8 mouse cellular contexts compared by ENCODE assay signal in genomic region chr19:6974211-6975205, GRCm38 (mm10). TPM values are rescaled to one million over a fixed set of nuclear protein-coding genes. Genes with fewer than 3 reads are reported as not detected.
DNase-seq lines count a peak whose midpoint lies in the region; ATAC-seq lines count a peak whose summit lies in the region.

Gene Ppp1r14b, plus strand, starts transcription at chr19:6974968.

- H3K36me3 ChIP-seq in intestine, embryonic 15.5 days = peaks cover 11% of the 10 kb centered on the region; the same call in 1 of the 2 replicates
- peaks cover 23% of the 10 kb centered on the region for H3K36me3 ChIP-seq in limb, embryonic 12.5 days
- peaks cover 22% of the 10 kb centered on the region for H3K36me3 ChIP-seq in midbrain, embryonic 14.5 days (ENCODE audit: control insufficient read depth, insufficient read depth, low read length)

- peak within 1 kb of the TSS; percentile 92 for H3K27ac ChIP-seq in intestine, embryonic 15.5 days
- H3K27ac ChIP-seq in limb, embryonic 12.5 days = peak within 1 kb of the TSS; percentile 86
- H3K27ac ChIP-seq in midbrain, embryonic 14.5 days (replicated peaks; ENCODE audit: low read depth, low read length) = peak within 1 kb of the TSS; percentile 95

- no peaks in the 10 kb centered on the region for H3K27me3 ChIP-seq in intestine, embryonic 15.5 days (replicated peaks)
- H3K27me3 ChIP-seq in limb, embryonic 12.5 days = peaks cover 10% of the 10 kb centered on the region
- peaks cover 5% of the 10 kb centered on the region; the same call in 1 of the 2 replicates for H3K27me3 ChIP-seq in midbrain, embryonic 14.5 days (ENCODE audit: control insufficient read depth, insufficient read depth, low read length)

- ATAC-seq in intestine, embryonic 15.5 days = peak; percentile 69
- peak; percentile 40 for ATAC-seq in limb, embryonic 12.5 days (ENCODE audit: insufficient number of reproducible peaks, insufficient read depth, low FRiP score, low TSS enrichment, low read depth)
- ATAC-seq in midbrain, embryonic 14.5 days (ENCODE audit: low FRiP score, low TSS enrichment) = peak; percentile 75

- H3K4me1 ChIP-seq in intestine, embryonic 15.5 days (replicated peaks) = peaks cover 69% of the 10 kb centered on the region
- peaks cover 68% of the 10 kb centered on the region for H3K4me1 ChIP-seq in limb, embryonic 12.5 days (replicated peaks)
- H3K4me1 ChIP-seq in midbrain, embryonic 14.5 days (ENCODE audit: control insufficient read depth, insufficient read depth, low read length) = peaks cover 44% of the 10 kb centered on the region

- H3K9ac ChIP-seq in intestine, embryonic 15.5 days = peak within 1 kb of the TSS; percentile 73
- peak within 1 kb of the TSS; percentile 85 for H3K9ac ChIP-seq in limb, embryonic 12.5 days (replicated peaks)
- H3K9ac ChIP-seq in midbrain, embryonic 14.5 days (replicated peaks; ENCODE audit: low read length) = peak within 1 kb of the TSS; percentile 79

- DNase-seq in left cerebral cortex, adult 18-20 months (ENCODE audit: low spot score in 2 of 2) = peak; percentile 70 to 77
- DNase-seq in left cerebral cortex, adult 11 months (ENCODE audit: low spot score) = no peak
- DNase-seq in embryo, embryonic 11.5 days (ENCODE audit: low read depth, low spot score) = peak; percentile 84
- peak; percentile 81 for DNase-seq in gastrocnemius, postnatal 36 days
- peak; percentile 93 for DNase-seq in midbrain, embryonic 14.5 days
- DNase-seq in spleen, postnatal 36 days (ENCODE audit: low spot score in 2 of 2) = peak; percentile 79 to 84

- no peaks in the 10 kb centered on the region for H3K9me3 ChIP-seq in intestine, embryonic 15.5 days
- H3K9me3 ChIP-seq in limb, embryonic 12.5 days = no peaks in the 10 kb centered on the region
- no peaks in the 10 kb centered on the region for H3K9me3 ChIP-seq in midbrain, embryonic 14.5 days (ENCODE audit: control insufficient read depth, low read length)

- intact Hi-C loops in gastrocnemius, postnatal 36 days (cut with DNase I) = no loop called here

- H3K4me3 ChIP-seq in intestine, embryonic 15.5 days (replicated peaks) = peak within 1 kb of the TSS; percentile 55
- H3K4me3 ChIP-seq in limb, embryonic 12.5 days (replicated peaks) = peak within 1 kb of the TSS; percentile 71
- H3K4me3 ChIP-seq in midbrain, embryonic 14.5 days (replicated peaks; ENCODE audit: low read depth, low read length) = peak within 1 kb of the TSS; percentile 74

- under 1% methylated on average over 72 of the region's 84 CpGs for WGBS in intestine, embryonic 15.5 days
- under 1% methylated on average over 65 of the region's 84 CpGs for WGBS in limb, embryonic 12.5 days
- WGBS in midbrain, embryonic 14.5 days = under 1% methylated on average over 82 of the region's 84 CpGs

- H3K4me2 ChIP-seq in intestine, embryonic 15.5 days (replicated peaks) = peak within 1 kb of the TSS; percentile 88
- H3K4me2 ChIP-seq in limb, embryonic 12.5 days = peak within 1 kb of the TSS; percentile 95
- H3K4me2 ChIP-seq in midbrain, embryonic 14.5 days (ENCODE audit: low read length) = peak within 1 kb of the TSS; percentile 78

RNA-seq across cellular contexts. Expression of gene Ppp1r14b, which starts in this region (rescaled TPM):
- total RNA-seq in left cerebral cortex, adult 18-20 months (2021) = 10 to 100 TPM; 54.7 to 64.7 TPM
- total RNA-seq in gastrocnemius, postnatal 36 days (2021) = 100 to 1,000 TPM; 105 to 128 TPM
- 177 and 188 TPM in 2 replicates for polyA plus RNA-seq in intestine, embryonic 15.5 days (2015; fragmentation: Nextera tagmentation; extraction: Ambion mirVana)
- 245 and 288 TPM in 2 replicates for polyA plus RNA-seq in limb, embryonic 12.5 days (2016; fragmentation: Nextera tagmentation; extraction: Ambion mirVana)
- polyA plus RNA-seq in midbrain, embryonic 14.5 days (2014; fragmentation: Nextera tagmentation; extraction: Ambion mirVana) = 198 and 257 TPM in 2 replicates
